Mouse (Mus musculus) stomach, postnatal 0 days (tissue): ENCODE measurements around the gene Olfr392.

ENCODE experiments used
- CTCF ChIP-seq: IDR thresholded peaks from 2 replicates; pipeline ENCODE4 v1.5.1; 2016; ENCODE audit warnings: antibody characterized with exemption, low read depth, mild to moderate bottlenecking, moderate library complexity
- EP300 ChIP-seq: optimal IDR thresholded peaks from 2 replicates; pipeline ENCODE3; 2016; ENCODE audit warnings: antibody characterized with exemption

- no peak for TF ChIP-seq CTCF
- TF ChIP-seq EP300, result no peak
These were observed 36.2 kb downstream of the Olfr392 start, which contains the start of gene Olfr389 for GRCm38 (mm10) chr11:73780613-73781012.
